Mouse (Mus musculus): ENCODE data around the gene Brsk2. TPM values are rescaled to one million over a fixed set of nuclear protein-coding genes. Genes with fewer than 3 reads are reported as not detected.

The Brsk2 gene
- polyA plus RNA-seq, 1 experiment = 99.9 TPM

DNA sequence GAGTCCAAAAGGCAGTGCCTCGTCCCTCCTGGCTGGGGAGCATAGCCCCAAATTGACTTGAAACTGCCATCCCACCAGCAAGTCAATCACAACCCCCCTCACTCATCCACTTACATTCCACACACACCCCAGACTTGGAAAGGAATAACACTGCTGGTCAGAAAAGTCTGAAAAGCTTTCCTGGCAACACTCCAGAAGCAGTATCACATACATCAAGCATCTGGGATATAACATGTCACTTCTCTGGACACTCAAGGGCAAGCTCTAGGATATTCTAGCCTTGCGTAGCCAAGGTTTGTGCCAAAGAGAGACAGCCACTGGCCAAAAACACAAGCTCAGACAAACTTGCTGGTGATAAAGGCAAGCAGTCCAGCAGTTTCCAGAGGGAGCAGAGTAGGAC is 75.6 kb downstream of the Brsk2 start:
- Histone ChIP-seq H3K4me3 (ENCODE audit: control insufficient read depth, low read depth, low read length) (no peak overlapping the region; the same call in 1 of the 2 replicates), H3K36me3 (ENCODE audit: control insufficient read depth, insufficient read depth, low read length) (no peaks in the 10 kb centered on the region), H3K27me3 (ENCODE audit: control insufficient read depth, insufficient read depth, low read length) (no peaks in the 10 kb centered on the region), H3K4me1 (ENCODE audit: control insufficient read depth, insufficient read depth, low read length) (no peaks in the 10 kb centered on the region; the same call in 1 of the 2 replicates), H3K27ac (ENCODE audit: control insufficient read depth, insufficient read depth, low read depth, low read length) (no peak overlapping the region)
- TF ChIP-seq CTCF (IDR thresholded peaks at IDR 0.05; ENCODE audit: control insufficient read depth, insufficient read depth, insufficient replicate concordance, low read depth, low read length) (no peak), POLR2A (IDR thresholded peaks at IDR 0.05; ENCODE audit: control insufficient read depth, low read depth, low read length) (no peak)

DNA sequence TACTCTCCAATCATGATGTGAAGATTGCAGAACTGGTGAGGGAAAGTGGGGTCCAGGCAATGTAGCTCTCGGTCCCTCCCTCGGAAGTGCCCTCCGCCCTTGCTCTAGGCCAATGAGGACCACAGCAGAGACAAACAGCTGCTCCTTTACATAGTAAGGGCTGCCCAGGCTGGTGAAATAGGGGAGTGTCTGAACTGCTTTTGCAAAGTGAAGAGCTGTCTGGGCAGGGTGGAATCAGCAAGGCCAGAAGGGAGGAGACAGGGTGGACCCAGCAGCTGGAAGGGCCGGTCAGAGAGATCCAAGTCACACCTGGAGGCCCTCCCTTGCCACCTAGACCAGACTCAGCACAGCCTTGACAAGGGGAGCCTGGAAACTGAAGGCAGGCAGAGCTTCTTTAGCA is 76.4 kb downstream of the Brsk2 start:
- no peak for TF ChIP-seq CTCF (IDR thresholded peaks at IDR 0.05; ENCODE audit: control insufficient read depth, insufficient read depth, insufficient replicate concordance, low read depth, low read length)
- no peak for TF ChIP-seq POLR2A (IDR thresholded peaks at IDR 0.05; ENCODE audit: control insufficient read depth, low read depth, low read length)

DNA sequence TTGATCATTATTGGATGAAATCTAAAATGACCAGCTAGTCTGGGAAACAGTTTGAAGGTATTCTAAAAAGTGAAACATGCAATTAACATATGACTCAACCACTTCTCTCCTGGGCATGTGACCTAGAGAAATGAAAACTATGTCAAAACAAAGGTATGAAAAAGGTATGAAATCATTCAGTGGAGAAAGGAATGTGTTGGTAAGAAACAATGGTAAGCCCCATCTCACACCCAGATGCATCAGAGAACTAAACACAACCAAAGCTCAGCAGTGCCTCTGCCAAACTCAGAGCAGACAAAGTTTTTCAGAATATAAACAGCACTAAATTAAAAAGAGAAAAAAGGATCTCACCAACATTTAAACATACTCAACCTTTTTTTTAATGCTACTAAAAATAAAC is 80.5 kb downstream of the Brsk2 start:
- H3K27me3 ChIP-seq (ENCODE audit: control insufficient read depth, insufficient read depth, low read length) = no peaks in the 10 kb centered on the region
- H3K27ac ChIP-seq (ENCODE audit: control insufficient read depth, insufficient read depth, low read depth, low read length) = no peak overlapping the region
- TF ChIP-seq CTCF (IDR thresholded peaks at IDR 0.05; ENCODE audit: control insufficient read depth, insufficient read depth, insufficient replicate concordance, low read depth, low read length) = no peak
- no peak for TF ChIP-seq POLR2A (IDR thresholded peaks at IDR 0.05; ENCODE audit: control insufficient read depth, low read depth, low read length)
- H3K36me3 ChIP-seq (ENCODE audit: control insufficient read depth, insufficient read depth, low read length) = no peaks in the 10 kb centered on the region
- no peaks in the 10 kb centered on the region for H3K4me1 ChIP-seq (ENCODE audit: control insufficient read depth, insufficient read depth, low read length)
- H3K4me3 ChIP-seq (ENCODE audit: control insufficient read depth, low read depth, low read length) = no peak overlapping the region

More for the DNA sequence above, 76.4 kb downstream of the Brsk2 start:
- Histone ChIP-seq H3K36me3 (ENCODE audit: control insufficient read depth, insufficient read depth, low read length) (no peaks in the 10 kb centered on the region), H3K4me3 (ENCODE audit: control insufficient read depth, low read depth, low read length) (no peak overlapping the region), H3K27ac (ENCODE audit: control insufficient read depth, insufficient read depth, low read depth, low read length) (no peak overlapping the region), H3K4me1 (ENCODE audit: control insufficient read depth, insufficient read depth, low read length) (no peaks in the 10 kb centered on the region; the same call in 1 of the 2 replicates), H3K27me3 (ENCODE audit: control insufficient read depth, insufficient read depth, low read length) (no peaks in the 10 kb centered on the region)

DNA sequence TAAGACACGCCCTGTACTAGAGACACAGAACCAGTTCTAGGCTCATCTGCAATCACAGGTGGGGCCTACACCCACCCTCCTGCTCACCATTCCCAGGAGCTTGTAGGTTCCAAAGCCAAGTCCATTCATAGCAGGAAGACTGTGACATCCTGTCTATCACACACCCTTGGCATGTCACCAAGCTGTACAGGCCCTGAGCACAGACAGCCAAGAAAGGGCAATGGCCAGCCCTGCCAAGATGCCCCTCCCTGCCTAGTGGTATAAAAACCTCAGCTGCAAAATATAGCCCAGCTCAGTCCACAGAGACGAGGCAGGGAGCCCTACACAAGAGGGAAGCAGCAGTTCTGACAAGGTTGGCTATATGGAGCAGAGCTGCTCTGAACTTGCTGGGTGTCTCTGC is 84.6 kb downstream of the Brsk2 start:
- Histone ChIP-seq H3K27ac (ENCODE audit: control insufficient read depth, insufficient read depth, low read depth, low read length) (no peak overlapping the region), H3K4me1 (ENCODE audit: control insufficient read depth, insufficient read depth, low read length) (no peaks in the 10 kb centered on the region), H3K4me3 (ENCODE audit: control insufficient read depth, low read depth, low read length) (peak overlapping the region; percentile 9), H3K36me3 (ENCODE audit: control insufficient read depth, insufficient read depth, low read length) (no peaks in the 10 kb centered on the region), H3K27me3 (ENCODE audit: control insufficient read depth, insufficient read depth, low read length) (no peaks in the 10 kb centered on the region)
- no peak for TF ChIP-seq POLR2A (IDR thresholded peaks at IDR 0.05; ENCODE audit: control insufficient read depth, low read depth, low read length)
- no peak for TF ChIP-seq CTCF (IDR thresholded peaks at IDR 0.05; ENCODE audit: control insufficient read depth, insufficient read depth, insufficient replicate concordance, low read depth, low read length)

DNA sequence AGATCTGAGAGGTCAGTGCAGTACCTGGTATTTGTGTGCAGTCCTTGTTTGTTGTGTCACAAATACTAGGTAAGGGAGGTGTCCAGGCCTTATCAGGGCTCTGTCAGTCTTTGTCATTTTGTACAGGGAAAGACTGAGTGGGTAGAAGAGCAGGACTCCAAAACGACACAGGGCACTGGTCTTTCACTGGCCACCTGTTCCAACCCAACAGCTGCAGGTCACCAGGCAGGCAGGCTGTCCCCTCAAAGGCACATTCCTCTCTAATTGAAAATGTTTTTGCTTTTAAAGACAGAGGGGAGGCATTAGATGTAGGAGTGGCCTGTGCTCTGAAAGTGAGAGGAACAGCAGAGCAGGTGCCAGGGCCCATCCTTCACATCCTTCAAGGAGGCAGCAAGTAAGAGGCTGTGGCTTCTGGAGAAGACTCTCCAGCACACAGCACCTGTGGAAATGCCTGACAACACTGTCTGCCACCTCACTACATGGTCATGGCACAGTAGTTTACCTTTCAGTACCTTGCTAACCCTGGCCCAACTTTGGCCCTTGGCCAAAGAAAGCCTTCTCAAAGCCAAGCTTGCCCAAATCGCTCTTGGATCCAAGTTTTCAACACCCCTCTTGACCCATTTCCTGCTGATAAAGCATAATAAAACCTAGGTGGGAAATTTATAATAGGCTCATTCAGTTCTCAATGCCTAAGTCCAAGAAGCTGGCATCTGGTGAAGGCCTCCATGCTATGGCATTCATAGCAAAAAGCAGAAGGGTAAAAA is 85.7 kb downstream of the Brsk2 start:
- no peak for TF ChIP-seq CTCF (IDR thresholded peaks at IDR 0.05; ENCODE audit: control insufficient read depth, insufficient read depth, insufficient replicate concordance, low read depth, low read length)
- no peak for TF ChIP-seq POLR2A (IDR thresholded peaks at IDR 0.05; ENCODE audit: control insufficient read depth, low read depth, low read length)
- Histone ChIP-seq H3K4me3 (ENCODE audit: control insufficient read depth, low read depth, low read length) (no peak overlapping the region), H3K27me3 (ENCODE audit: control insufficient read depth, insufficient read depth, low read length) (no peaks in the 10 kb centered on the region), H3K4me1 (ENCODE audit: control insufficient read depth, insufficient read depth, low read length) (no peaks in the 10 kb centered on the region), H3K27ac (ENCODE audit: control insufficient read depth, insufficient read depth, low read depth, low read length) (no peak overlapping the region), H3K36me3 (ENCODE audit: control insufficient read depth, insufficient read depth, low read length) (no peaks in the 10 kb centered on the region)

DNA sequence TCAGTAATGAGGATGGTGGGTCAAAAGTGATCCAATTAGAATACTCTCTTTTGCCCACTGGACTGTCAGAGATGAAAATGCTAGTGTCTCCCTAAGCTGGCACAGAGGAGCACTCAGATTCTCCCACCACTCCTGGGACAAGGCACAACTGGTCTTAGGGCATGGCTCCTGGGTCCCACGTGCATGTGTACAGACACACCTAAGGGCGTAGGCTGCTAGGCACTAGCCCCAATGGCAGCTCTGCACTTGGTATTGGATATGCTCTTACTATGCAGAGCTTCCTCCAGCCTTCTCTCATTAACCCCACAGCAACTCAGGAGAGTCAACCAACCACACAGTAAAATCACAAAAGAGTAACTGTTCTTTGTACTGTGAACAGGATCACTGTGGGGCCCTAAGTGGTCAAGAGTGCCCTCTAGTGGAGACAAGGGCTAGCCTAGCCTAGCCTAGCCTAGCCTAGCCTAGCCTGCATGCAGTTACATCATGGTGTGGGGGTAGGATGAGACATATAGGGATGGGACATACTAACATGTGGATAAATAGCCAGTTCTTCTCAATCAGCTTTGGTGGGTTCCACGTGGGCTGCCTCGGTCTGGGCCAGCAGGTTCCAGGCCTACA is 88.1 kb downstream of the Brsk2 start:
- Histone ChIP-seq H3K4me1 (ENCODE audit: control insufficient read depth, insufficient read depth, low read length) (no peaks in the 10 kb centered on the region), H3K4me3 (ENCODE audit: control insufficient read depth, low read depth, low read length) (no peak overlapping the region), H3K27ac (ENCODE audit: control insufficient read depth, insufficient read depth, low read depth, low read length) (no peak overlapping the region), H3K27me3 (ENCODE audit: control insufficient read depth, insufficient read depth, low read length) (no peaks in the 10 kb centered on the region), H3K36me3 (ENCODE audit: control insufficient read depth, insufficient read depth, low read length) (no peaks in the 10 kb centered on the region)
- TF ChIP-seq CTCF (IDR thresholded peaks at IDR 0.05; ENCODE audit: control insufficient read depth, insufficient read depth, insufficient replicate concordance, low read depth, low read length) (peak; percentile 56; the same call in 1 of the 2 replicates), POLR2A (IDR thresholded peaks at IDR 0.05; ENCODE audit: control insufficient read depth, low read depth, low read length) (no peak)

DNA sequence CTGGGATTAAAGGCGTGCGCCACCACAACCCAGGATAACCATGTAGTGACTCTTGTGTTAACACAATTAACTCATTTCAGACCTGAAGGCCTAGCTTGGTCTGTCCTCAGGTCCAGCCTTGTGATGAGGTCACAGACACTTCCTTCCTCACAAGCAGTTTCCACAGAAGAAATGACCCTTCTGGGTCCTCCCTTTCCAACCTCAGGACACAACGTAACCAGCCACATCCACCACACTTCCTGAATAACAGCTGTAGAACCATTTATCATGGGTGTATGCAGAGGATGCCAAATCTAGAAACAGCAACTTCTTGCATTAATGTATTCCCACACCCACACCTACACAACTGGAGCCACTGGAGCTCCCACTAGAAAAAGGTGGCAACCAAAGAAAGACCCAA is 91.2 kb downstream of the Brsk2 start:
- no peaks in the 10 kb centered on the region for H3K4me1 ChIP-seq (ENCODE audit: control insufficient read depth, insufficient read depth, low read length)
- no peak for TF ChIP-seq CTCF (IDR thresholded peaks at IDR 0.05; ENCODE audit: control insufficient read depth, insufficient read depth, insufficient replicate concordance, low read depth, low read length)
- no peak for TF ChIP-seq POLR2A (IDR thresholded peaks at IDR 0.05; ENCODE audit: control insufficient read depth, low read depth, low read length)

More for the DNA sequence above, 91.2 kb downstream of the Brsk2 start:
- Histone ChIP-seq H3K27ac (ENCODE audit: control insufficient read depth, insufficient read depth, low read depth, low read length) (no peak overlapping the region), H3K36me3 (ENCODE audit: control insufficient read depth, insufficient read depth, low read length) (no peaks in the 10 kb centered on the region), H3K4me3 (ENCODE audit: control insufficient read depth, low read depth, low read length) (no peak overlapping the region), H3K27me3 (ENCODE audit: control insufficient read depth, insufficient read depth, low read length) (no peaks in the 10 kb centered on the region)

All from testis, adult 2 months (tissue).